Comparison of ENCODE assay signal across 21 mouse cellular contexts in the genomic region with DNA sequence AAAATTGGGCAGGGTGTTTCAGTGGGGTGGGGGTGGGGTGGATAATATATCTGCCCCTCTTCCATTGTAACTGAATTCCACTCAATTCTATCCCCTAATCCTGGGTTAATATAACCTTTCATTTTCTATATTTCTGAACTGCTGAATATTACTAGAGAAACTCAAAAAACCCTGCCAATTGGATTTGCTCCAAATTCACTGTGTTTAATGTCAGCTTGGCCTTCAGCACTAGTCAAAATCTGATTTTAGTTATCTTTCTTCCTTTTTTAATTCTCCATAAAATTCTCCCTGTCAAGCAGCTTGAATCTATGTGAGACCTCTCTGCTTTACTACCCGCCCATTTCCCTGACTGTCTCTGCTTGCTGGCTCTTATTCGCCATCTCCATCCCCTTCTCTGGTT.
DNase-seq lines count a peak whose midpoint lies in the region; ATAC-seq and TF ChIP-seq lines count a peak whose summit lies in the region.
"Had no signal": no experiment of that assay in that cellular context is flagged by ENCODE, and none has a peak within 500 bp of the region (broad histone marks: within the 10 kb centered on the region; RNA-seq: fewer than 3 reads in every experiment).

No protein-coding gene starts in this region.

- no peaks in the 10 kb centered on the region for H3K4me1 ChIP-seq in hindbrain, postnatal 0 days (ENCODE audit: insufficient read depth, low read length)
- H3K4me1 ChIP-seq in hindbrain, embryonic 13.5 days (replicated peaks): no peaks in the 10 kb centered on the region
- H3K4me1 ChIP-seq: embryonic facial prominence, embryonic 12.5 days; forebrain, embryonic 15.5 days; heart, embryonic 15.5 days had no signal

- no peak for TF ChIP-seq CTCF in hindbrain, postnatal 0 days (IDR thresholded peaks at IDR 0.05; ENCODE audit: low read depth)

- no peak overlapping the region for H3K9ac ChIP-seq in hindbrain, postnatal 0 days (replicated peaks; ENCODE audit: low read length)
- H3K9ac ChIP-seq in hindbrain, embryonic 13.5 days: no peak overlapping the region
- H3K9ac ChIP-seq: embryonic facial prominence, embryonic 12.5 days; forebrain, embryonic 15.5 days; heart, embryonic 15.5 days; hindbrain, embryonic 14.5 days had no signal

- H3K36me3 ChIP-seq in hindbrain, postnatal 0 days (ENCODE audit: insufficient read depth, low read length): no peaks in the 10 kb centered on the region
- H3K36me3 ChIP-seq in hindbrain, embryonic 13.5 days: no peaks in the 10 kb centered on the region
- H3K36me3 ChIP-seq: embryonic facial prominence, embryonic 12.5 days; forebrain, embryonic 15.5 days; heart, embryonic 15.5 days had no signal

- DNase-seq in adrenal gland, postnatal 14 days: peak; percentile 5
- DNase-seq in adrenal gland, adult 8-10 months: no peak
- peak; percentile 3 for DNase-seq in hindbrain, postnatal 0 days (ENCODE audit: low spot score)
- DNase-seq in adipocyte (ENCODE audit: low spot score): peak; percentile 9
- peak; percentile 1 to 6 for DNase-seq in adrenal gland, postnatal 36 days
- DNase-seq in neural tube, embryonic 10.5 days (ENCODE audit: extremely low spot score, low spot score): no peak
- DNase-seq in embryo, embryonic 10 days (ENCODE audit: low spot score): no peak
- DNase-seq: cerebellum, adult 18-20 months; cerebellum, adult 9-11 months; cerebellum, postnatal 36 days; gastrocnemius, postnatal 14 days; heart, adult 2 months; heart, postnatal 14 days; kidney, adult 2 months had no signal

- H3K4me2 ChIP-seq in hindbrain, postnatal 0 days (ENCODE audit: low read depth, low read length): no peak overlapping the region
- H3K4me2 ChIP-seq in hindbrain, embryonic 13.5 days: no peak overlapping the region
- H3K4me2 ChIP-seq: embryonic facial prominence, embryonic 12.5 days; forebrain, embryonic 15.5 days; heart, embryonic 11.5 days; heart, embryonic 15.5 days; hindbrain, embryonic 14.5 days had no signal

- no peaks in the 10 kb centered on the region for H3K27me3 ChIP-seq in hindbrain, postnatal 0 days (ENCODE audit: insufficient read depth, low read length)
- no peaks in the 10 kb centered on the region for H3K27me3 ChIP-seq in hindbrain, embryonic 13.5 days
- H3K27me3 ChIP-seq: embryonic facial prominence, embryonic 12.5 days; forebrain, embryonic 15.5 days; heart, embryonic 15.5 days had no signal

- no peak for ATAC-seq in hindbrain, postnatal 0 days
- ATAC-seq in hindbrain, embryonic 13.5 days (ENCODE audit: low FRiP score): no peak
- ATAC-seq: forebrain, embryonic 15.5 days; intestine, embryonic 16.5 days had no signal

- no peak overlapping the region for H3K27ac ChIP-seq in hindbrain, postnatal 0 days
- no peak overlapping the region for H3K27ac ChIP-seq in hindbrain, embryonic 13.5 days
- H3K27ac ChIP-seq: embryonic facial prominence, embryonic 12.5 days; forebrain, embryonic 15.5 days; heart, adult 2 months; heart, embryonic 15.5 days; hindbrain, embryonic 14.5 days had no signal

- no peaks in the 10 kb centered on the region for H3K9me3 ChIP-seq in hindbrain, postnatal 0 days (ENCODE audit: low read length)
- no peaks in the 10 kb centered on the region for H3K9me3 ChIP-seq in hindbrain, embryonic 13.5 days
- H3K9me3 ChIP-seq: embryonic facial prominence, embryonic 12.5 days; forebrain, embryonic 15.5 days; heart, embryonic 15.5 days had no signal

- no peak overlapping the region for H3K4me3 ChIP-seq in hindbrain, postnatal 0 days (ENCODE audit: low read length)
- H3K4me3 ChIP-seq in hindbrain, embryonic 13.5 days: no peak overlapping the region
- H3K4me3 ChIP-seq: embryonic facial prominence, embryonic 12.5 days; forebrain, embryonic 15.5 days; heart, adult 2 months; heart, embryonic 15.5 days had no signal

- 80% methylated on average over 2 of the region's 2 CpGs for WGBS in hindbrain, postnatal 0 days
- WGBS in hindbrain, embryonic 13.5 days: 88% methylated on average over 2 of the region's 2 CpGs

Comparison
In these comparisons a context has a peak if more than half of its experiments do, and no peak if none do; other contexts are left out.
1. DNase-seq: peak in adrenal gland, postnatal 14 days (single experiment), hindbrain, postnatal 0 days (single experiment), adipocyte (single experiment) and adrenal gland, postnatal 36 days (2 of 2); none in adrenal gland, adult 8-10 months (single experiment), neural tube, embryonic 10.5 days (single experiment) and embryo, embryonic 10 days (single experiment).